Mouse (Mus musculus) erythroblast, embryonic 14.5 days (primary cell): ENCODE measurements around the gene Pdss2.

ENCODE experiments used
- GATA1 ChIP-seq: IDR thresholded peaks from 2 replicates; pipeline ENCODE4 v1.6.1; 2012; ENCODE audit warnings: low read length, inconsistent platforms, mixed read lengths
- TAL1 ChIP-seq: IDR thresholded peaks from 3 replicates; pipeline ENCODE4 v1.6.1; 2012; ENCODE audit warnings: low read length, inconsistent platforms, mixed read lengths

GRCm38 (mm10) chr10:43378279-43378678, 157.0 kb downstream of the Pdss2 start:
- TF ChIP-seq GATA1: no peak
- no peak for TF ChIP-seq TAL1
